Mouse (Mus musculus) heart, adult 8-10 months (tissue): Measurements from ENCODE around the gene Fbxl17. TPM values are rescaled to one million over a fixed set of nuclear protein-coding genes. Genes with fewer than 3 reads are reported as not detected.
A peak's percentile ranks its signal among the peaks of the same experiment; 100 is the strongest.

Source experiments
- DNase-seq: peaks from one replicate; pipeline ENCODE4 v3.0.0; 2022; ENCODE audit warnings: low spot score
- total RNA-seq, 4 experiments: library from RNA; stranded (reverse); gene quantifications; 2 replicates each; pipeline ENCODE4 v1.2.4; 2022

The Fbxl17 gene
- total RNA-seq, 4 experiments from 2014 or later, result 25.4 to 29.0 (median 28.2) TPM

DNA sequence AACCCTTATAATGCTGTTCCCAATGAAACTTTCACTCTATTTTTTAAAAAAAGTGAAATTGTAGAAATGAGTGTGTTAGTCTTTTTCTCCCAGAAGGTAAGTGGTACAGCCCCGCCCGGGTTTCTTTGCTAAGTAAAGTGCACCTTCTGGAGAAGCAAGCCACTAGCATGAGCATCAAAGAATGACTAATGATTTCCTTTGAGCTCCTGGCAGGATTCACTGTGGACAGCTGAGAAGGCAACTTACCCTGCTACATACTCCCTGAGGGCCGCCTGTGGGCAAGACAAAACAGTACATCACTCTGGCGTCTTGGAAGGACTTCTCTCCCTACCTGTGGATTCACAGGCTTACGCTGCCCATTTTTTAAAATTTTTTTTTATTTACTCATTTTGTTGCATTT lies 217.8 kb downstream of the Fbxl17 start:
- no peak for DNase-seq

DNA sequence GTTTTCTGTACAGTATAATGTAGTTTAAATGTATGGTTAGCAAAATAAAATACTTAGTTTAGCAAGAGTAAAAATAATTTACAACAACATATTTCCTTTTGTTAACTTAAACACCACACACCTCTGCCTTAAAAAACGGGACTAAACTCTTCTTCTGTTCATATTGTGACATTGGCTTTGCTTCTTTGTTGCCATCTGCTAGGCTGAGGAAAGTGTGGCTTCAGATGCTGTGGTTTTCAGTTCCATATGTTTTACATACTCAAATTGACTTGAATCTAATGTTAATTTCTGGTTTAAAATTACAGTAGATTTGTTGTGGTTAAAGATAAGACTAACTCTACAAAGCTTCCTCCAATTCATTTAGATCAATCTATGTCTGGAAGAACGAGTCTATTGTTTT lies 218.8 kb downstream of the Fbxl17 start:
- DNase-seq, result no peak

DNA sequence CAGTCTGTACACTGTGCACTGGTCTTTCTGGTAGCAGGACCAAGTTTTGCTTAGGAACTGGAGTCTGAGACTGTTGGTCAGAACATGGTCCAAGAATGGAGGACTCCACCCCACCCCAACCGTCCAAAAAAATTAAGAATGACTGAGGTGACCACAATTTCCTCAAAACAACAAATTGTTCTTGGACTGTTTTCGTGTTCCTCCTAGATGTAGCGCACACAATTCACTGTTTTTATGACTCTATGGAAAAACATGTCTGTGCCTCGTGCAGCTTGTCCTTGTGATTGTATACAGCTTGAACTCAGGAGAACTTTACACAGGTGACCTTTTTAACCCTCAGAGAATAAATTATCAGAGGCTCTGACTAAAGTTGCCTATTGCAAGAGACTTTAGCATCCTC lies 220.7 kb downstream of the Fbxl17 start:
- DNase-seq, result peak; percentile 24

DNA sequence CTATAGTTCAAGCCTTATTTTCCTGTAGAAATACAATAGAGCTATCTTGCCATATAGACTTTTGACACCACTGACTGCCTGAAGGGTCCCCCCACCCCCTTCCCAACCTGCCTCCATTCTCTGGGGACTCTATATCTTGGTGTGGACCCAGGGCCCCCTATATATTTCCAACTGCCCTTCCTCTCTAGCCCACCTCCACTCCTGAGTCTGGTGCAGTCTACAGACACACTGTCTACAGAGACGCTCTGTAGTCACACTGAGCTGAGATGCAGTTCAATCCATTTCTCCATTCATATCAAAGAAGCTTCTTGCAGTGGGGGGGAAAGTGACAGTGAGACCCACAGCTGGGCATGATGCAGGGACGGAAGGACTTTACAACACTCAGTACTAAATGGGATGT lies 226.5 kb downstream of the Fbxl17 start:
- no peak for DNase-seq

DNA sequence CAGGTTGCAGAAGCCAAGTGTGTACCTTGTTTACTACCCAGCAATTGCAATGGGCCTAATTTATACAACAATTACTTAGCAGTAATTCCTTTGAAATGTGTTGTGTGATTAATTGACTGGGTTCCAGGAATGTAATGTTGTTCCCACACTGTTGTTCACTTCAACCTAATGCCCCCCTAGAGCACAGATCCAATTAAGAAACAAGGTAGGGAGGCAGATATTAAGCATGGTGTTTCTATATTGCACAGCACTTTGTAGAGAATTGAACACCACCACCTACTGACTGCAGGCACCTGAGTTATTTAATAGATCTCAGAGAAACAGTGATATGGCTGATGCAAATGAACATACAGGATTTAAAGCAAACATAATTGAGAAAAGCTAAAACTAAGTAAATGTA lies 226.9 kb downstream of the Fbxl17 start:
- no peak for DNase-seq

DNA sequence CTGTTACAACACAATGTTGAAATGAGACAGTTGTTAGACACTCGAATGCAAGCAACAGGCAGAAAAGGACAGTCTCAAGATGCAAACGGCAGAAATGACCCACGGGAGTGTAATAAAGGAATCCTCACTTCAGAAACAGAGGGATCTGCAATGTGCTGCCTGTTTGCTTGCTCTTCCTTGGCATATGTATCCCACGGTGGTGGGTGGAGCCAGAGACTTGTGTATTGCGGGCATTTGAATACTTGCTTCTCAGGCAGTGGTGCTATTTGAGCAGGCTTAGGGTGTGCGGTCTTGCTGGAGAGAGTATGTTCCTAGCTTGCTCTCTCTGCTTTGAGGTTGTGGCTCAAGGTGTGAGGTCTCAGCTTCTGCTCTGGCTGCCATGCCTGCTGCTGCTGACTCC lies 228.8 kb downstream of the Fbxl17 start:
- no peak for DNase-seq

DNA sequence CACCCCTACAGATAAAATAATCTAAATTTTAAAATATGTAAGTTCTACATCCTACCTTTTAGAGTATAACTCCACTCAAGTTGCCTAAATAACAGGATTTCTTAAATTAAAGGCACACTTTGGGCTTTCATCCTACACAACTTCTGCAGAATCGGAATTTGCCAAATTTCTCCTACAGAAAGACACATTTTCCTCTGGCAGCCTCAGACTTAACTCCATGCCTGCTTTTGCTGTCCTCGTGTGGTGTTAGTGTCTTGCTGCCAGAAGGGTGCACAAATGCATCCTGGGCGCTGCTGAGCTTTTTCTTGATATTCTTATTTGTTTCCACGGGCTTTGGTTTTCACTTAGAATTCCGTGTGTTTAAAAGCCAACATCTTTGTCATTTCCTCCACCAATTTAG lies 229.3 kb downstream of the Fbxl17 start:
- DNase-seq, result no peak

DNA sequence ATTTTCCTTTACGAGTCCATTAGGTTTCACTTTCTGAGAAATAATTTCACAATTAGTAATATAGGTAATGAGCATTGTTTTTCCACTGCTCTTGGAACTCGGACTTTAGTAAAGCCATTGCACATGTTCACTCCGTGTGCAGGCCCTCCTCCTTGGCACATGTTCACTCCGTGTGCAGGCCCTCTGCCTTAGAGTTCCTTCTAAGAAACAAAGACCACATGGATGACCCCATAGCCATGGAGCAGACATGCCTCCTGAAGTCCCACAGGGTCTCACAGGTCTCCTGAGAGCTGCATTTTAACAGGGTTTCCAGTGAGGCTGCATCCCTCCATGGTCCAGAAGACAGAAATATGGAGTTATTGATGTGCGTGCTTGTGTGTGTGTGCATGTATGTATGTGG lies 237.1 kb downstream of the Fbxl17 start:
- no peak for DNase-seq

DNA sequence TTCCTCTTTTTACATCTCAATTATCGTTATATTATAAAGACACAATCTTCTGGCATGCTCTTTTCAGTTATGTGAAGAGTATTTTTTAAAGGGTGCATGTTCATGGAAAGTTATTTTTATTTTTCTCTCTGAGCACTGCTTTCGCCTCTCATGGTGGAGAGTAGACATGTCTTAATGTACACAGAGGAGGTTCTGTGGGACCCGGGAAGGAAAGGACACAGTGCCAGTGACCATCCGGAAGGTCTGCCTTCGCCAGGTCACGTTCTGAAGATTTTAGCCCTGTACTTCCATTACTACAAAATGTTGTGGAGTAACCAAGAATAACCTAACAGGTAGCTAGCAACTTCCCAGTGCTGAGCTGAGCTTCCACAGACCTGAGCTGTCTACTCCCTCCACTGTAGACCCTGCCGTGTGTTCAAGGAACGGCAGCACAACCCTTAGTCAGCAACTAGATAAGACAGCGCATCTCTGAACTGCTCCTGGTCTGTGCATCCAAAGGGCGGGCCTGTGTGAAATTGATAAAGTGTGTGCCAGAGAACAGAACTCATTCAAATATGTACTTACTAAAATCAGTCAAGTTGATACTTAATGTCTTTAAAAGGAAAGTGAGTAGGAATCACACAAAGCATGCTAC lies 238.2 kb downstream of the Fbxl17 start:
- DNase-seq, result no peak

DNA sequence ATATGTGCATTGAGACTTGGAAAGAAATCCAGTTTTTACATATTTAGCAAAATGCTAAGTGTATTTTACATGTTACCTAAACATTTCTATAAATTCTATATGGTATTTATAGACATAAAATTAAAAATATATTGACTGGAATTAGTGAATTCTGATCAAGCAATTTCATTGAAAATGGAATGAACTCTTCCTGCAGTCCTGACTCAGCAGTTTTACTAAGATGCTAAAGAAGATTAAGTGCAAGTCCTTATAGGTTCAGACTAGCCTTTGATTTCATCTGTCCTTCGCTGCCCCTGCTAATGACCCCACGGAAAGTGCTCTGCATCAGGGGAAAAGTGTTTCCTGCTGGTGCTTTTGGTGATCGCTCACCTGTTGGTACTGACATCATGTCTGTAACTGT lies 240.7 kb downstream of the Fbxl17 start:
- DNase-seq, result no peak

DNA sequence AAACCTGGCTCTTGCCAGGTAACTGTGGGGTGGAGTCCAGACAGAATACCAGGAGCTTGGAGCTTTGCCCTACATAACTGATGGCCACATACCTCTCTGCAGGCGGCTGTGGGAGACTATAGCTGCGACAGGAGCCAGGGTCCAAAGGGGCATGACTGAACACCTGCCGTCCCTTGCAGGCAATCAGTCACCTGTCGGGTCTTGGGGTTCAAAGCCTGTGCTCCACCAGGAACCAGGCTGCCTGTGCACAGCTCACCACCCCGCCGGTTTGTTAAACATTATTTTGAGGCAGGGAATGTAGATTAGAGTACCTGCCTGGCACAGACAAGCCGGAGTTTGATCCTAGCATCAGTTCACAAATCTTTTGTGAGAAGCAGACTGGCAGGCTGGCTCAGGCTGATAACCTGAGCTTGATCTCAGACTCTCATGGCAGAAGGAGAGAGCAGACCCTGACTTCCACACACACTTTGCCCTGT lies 253.6 kb downstream of the Fbxl17 start:
- DNase-seq, result no peak

DNA sequence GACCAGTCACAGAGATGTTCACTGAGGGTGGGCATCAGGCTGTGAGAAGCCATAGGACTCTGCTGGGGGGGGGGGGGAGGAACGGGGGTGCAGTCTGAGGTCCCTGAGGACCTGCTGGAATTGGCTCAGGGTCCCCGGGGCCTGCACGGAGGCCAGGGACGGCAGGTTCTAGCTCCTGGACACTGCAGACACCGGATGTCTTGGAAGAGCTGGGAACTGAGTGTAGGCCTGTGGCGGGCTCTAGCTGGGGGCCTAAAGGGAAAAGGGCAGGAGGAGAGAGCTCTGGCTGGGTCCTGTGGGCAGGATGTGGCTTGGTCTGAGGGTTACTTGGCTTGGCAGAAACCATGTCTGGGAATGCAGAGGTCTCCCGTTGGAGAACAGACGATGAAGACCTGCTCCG lies 254.3 kb downstream of the Fbxl17 start:
- DNase-seq, result no peak

DNA sequence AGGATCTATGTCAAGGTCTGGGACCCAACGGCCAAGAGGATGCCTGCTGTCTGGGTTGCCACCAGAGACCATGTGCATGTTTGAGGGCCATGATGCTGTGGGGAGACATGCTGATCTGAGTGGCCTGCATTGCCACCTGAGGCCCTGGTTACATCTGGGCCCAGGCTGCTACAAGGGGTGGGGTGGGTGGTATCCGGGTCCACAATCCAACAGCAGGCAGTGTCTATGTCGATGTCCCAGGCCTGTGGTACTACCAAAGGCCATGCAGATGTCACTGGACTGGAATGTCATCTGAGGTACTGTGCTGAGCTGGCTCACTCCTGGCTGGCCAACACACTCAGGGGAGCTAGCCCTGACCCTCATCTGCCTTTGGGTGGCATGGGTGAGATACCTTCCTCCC lies 257.1 kb downstream of the Fbxl17 start:
- DNase-seq, result no peak

DNA sequence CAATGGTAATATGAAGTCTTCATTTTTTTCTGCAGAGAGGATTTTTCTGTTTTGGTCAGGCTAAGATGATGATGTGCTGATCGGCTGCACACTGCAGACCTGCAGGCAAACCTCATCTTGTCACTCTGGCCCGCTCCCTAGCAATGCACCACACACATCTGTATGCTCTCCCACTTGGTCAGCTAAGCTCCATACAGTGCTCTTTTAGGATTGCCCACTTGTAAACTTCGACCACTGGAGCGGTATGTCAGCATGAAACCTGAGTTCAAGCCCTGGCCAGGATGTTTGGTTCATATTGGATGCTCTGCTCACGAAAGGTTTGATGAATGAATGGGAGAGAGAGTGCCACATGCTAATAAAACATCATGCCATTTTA lies 259.1 kb downstream of the Fbxl17 start:
- no peak for DNase-seq

DNA sequence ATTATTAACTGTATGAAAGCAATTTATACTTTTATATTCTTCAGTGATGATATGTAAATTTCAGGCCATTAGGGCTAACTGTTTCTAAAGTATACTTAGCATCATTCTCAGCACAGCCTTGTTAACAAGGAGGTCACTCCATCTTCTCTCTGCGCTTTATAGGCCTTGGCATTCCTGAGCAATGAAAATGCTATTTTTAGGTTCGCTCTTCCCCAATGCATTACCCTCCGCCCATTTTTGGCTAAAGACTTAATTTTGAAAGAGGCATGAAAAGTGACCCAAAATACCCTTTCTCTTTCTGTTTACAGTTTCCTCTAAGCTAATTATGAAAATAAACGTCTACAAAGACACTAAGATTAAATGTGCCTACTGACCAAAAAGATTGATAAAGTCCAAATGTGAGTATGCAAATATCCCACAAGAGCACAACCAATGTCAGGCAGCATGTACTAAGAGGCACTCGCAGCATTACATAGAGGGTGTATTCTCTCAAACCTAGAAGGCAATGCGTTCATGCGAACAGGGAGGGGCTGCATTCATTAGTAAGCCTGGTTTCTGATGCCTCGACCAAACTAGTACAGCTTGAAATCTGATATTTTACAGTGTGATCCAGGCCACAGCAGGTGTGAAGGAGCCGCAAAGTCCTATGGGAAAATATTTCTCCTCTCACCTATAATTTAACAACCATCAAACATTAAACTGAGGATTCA lies 259.6 kb downstream of the Fbxl17 start:
- peak; percentile 2 for DNase-seq

DNA sequence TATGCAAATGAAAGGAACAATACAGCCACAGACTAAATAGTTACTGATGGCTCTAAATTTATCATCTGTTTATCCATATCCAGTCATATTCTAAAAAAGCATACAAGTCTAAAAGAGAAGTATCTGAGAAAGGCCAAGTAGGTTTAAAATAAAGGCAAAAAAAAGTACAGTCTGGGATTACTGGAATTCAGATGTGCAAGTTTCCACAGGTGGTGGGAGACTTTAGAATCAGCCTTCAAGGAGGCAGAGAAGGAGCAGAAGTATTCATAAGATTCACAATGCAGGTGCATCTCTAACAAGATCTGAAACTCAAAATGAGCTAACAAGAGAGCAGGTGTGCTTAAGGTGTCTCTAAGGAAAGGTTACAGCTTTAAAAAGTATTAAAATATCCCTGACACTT lies 263.0 kb downstream of the Fbxl17 start:
- no peak for DNase-seq

DNA sequence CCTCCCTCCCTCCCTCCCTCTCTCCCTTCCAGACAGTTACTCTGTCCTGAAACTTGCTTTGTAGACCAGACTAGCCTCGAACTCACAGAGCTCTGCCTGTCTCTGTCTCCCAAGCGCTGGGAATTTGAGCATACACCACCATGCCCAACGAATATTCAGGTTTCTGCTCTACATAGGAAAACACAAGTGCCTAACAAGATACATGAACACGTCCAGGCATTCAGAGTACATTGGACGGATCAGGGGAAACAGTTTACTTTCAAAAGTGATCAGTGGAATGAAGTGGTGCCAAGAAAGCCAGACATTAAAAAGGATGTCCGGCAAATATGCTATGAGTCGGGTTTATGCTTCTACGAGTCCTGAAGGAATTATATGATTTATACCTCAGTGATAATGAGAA lies 263.6 kb downstream of the Fbxl17 start:
- DNase-seq, result no peak

DNA sequence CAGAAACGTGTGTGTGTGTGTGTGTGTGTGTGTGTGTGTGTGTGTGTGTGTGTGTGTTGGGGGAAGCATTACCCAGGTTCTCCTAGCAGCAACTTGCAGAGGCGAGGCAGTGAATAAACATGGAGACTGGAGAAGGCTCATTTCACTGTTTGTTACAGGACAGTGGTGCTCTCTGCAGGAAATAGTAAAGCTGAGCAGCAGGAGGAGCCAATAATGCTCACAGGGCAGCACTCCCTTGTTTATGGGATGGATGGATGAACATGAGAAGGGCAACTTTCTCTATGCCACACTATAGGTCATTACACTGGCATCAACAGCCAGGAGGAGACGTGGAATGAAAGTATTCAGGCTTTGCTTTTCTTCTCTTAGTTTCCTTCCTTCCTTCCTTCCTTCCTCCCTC lies 264.0 kb downstream of the Fbxl17 start:
- no peak for DNase-seq

DNA sequence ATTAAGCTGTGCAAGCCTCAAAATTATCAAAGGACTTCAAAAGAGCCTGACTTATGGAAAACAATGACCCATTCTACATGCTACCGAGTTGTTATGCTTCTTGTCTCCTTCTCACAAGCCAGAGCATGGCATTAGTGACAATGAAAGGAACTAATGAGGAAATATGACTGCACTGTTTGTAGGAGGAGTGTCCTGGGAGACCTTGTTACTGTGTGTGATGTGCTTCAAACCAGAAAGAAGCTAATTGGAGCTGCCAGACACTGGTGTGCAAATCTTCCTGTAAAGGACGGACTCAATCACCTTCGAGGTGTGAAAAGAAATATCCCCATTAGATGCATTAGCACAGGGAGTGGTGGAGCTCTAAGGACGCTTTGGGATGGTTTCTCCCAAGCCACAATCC lies 270.7 kb downstream of the Fbxl17 start:
- DNase-seq, result no peak

DNA sequence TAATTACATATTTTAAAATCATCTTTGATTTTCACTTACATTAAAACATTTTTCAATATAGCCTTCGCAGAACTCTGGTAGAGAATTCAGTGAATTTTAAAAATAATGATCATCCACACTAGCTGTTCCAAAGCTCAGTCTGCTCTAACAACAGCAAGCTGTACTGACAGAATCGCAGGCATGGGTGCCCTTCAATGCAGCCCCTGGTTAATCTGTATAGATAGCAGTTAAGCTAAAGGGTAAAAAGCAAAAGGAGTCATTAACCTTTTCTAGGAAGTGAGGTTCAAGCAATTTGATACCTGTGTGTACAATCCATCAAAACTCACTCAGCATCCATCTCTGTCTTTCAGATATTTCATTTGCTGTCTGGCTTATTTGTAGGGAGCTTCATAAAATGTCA lies 273.4 kb downstream of the Fbxl17 start:
- DNase-seq, result no peak

DNA sequence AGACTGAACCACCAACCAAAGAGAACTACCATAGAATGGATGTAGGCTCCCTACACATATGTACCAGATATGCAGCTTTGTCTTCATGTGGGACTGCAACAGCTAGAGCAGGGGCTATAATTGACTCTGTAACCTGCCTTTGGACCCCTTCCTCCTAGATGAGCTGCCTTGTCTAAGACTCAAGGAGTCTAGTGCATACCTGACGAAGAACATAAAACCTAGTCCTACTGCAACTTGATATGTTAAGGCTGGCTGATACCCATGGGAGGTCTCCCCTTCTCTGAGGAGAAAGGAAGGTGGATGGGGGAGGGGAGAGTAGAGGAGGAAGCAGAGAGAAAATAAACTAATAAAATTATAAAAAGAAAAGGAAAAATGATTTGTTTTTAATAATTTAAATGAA lies 273.9 kb downstream of the Fbxl17 start:
- no peak for DNase-seq

DNA sequence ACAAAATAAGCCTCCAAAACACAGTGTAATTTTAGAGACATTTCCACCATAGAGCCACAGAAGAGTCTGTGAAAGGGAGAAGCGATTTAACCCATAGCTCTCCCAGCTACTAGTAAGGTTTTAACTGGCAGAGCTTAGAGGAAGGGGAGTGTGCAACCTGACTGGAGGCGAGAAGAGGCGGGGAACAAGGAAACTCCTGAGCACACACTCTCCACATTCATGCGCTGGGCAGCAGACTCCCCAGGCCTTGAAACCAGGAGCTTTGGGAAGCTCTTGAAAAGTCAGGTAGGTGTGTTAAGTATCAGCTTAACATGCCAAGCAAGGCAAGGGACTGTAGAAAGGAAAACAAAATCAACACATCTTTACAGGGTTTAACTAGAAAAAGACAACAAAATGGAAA lies 276.1 kb downstream of the Fbxl17 start:
- DNase-seq, result no peak

DNA sequence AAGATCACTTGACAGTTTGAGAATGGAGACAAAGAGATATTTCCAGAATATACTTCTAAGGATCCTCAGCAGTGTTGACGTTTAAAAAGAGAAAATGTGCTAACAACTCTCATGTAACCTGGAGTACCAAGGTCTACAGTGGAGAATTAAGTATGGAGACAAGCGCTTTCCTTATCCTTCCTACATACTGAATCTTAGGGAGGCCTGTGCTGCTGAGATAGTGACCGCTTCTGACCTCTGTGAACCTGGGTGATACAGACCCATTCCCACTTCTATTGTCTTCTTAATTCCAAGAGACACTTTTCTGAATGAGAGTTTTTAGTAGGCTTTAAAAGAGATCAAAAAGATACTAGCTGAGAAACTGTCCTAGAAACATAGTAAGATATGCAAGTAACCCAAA lies 278.2 kb downstream of the Fbxl17 start:
- no peak for DNase-seq

DNA sequence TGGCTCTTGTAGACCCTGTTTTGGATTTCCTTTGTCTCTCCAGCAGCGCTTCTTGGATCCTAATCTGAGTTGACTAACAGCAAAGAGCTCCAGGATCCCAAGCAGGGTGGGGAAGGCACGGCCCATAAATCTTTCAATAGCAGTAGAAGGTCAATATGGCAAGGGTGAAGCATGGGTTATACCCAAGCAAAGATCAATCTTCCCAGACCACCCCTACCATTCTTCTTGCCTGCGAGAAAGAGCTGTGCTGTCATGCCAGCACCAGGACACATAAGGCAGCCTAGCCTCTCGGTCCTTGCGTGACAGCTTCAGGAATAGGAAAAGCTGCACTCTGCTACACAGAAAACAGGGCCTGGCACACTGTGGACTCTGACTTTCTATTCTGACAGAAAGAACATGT lies 279.0 kb downstream of the Fbxl17 start:
- DNase-seq, result no peak
